In the genomic region with DNA sequence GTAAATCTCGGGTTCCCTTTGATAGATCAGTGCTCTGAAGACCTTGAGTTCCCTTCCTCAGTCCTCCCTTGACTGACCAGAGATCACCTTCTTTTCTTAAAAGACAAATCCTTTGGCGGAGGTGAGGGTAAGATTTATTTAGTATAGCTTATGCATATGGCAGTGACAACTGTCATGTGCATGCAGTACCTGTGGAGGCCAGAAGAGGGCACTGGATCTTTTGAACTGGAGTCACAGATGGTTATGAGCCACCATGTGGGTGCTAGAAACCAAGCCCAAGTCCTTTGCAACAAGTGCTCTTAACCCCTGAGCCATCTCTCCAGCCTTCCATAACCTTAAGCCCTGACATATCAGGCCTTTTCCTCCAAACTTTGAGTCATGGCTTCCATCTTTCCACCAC, we compare ENCODE assay signal across 14 mouse cellular contexts.
DNase-seq lines count a peak whose midpoint lies in the region; ATAC-seq and TF ChIP-seq lines count a peak whose summit lies in the region.
"Had no signal": no experiment of that assay in that cellular context is flagged by ENCODE, and none has a peak within 500 bp of the region (broad histone marks: within the 10 kb centered on the region; RNA-seq: fewer than 3 reads in every experiment).

No protein-coding gene starts in this region.

- no peak overlapping the region for H3K4me3 ChIP-seq in gastrocnemius, adult 2 months
- no peak overlapping the region for H3K4me3 ChIP-seq in kidney, postnatal 0 days (replicated peaks; ENCODE audit: low read depth, low read length)
- H3K4me3 ChIP-seq: embryonic facial prominence, embryonic 15.5 days; forebrain, embryonic 15.5 days; midbrain, embryonic 13.5 days; neural tube, embryonic 13.5 days had no signal

- no peak overlapping the region for H3K9ac ChIP-seq in kidney, postnatal 0 days (ENCODE audit: low read depth, low read length)
- H3K9ac ChIP-seq: embryonic facial prominence, embryonic 15.5 days; forebrain, embryonic 15.5 days; midbrain, embryonic 13.5 days; neural tube, embryonic 13.5 days had no signal

- no peak overlapping the region for H3K4me2 ChIP-seq in kidney, postnatal 0 days (ENCODE audit: low read length)
- H3K4me2 ChIP-seq: embryonic facial prominence, embryonic 15.5 days; forebrain, embryonic 15.5 days; midbrain, embryonic 13.5 days; neural tube, embryonic 13.5 days had no signal

- H3K27ac ChIP-seq in gastrocnemius, adult 2 months: peak overlapping the region; percentile 94
- H3K27ac ChIP-seq in kidney, postnatal 0 days: no peak overlapping the region
- H3K27ac ChIP-seq: embryonic facial prominence, embryonic 15.5 days; forebrain, embryonic 15.5 days; midbrain, embryonic 13.5 days; neural tube, embryonic 13.5 days had no signal

- no peak for ATAC-seq in kidney, postnatal 0 days (replicated peaks; ENCODE audit: low FRiP score, low read depth)
- ATAC-seq: forebrain, embryonic 15.5 days; inflammation-experienced regulatory T-cells, adult 6 months; midbrain, embryonic 13.5 days had no signal

- peak; percentile 45 for DNase-seq in gastrocnemius, adult 2 months
- no peak for DNase-seq in gastrocnemius, postnatal 25 days
- DNase-seq in kidney, postnatal 0 days (ENCODE audit: low spot score): no peak
- DNase-seq in kidney, postnatal 4 days: no peak
- peak; percentile 25 for DNase-seq in thymus, postnatal 4 days
- no peak for DNase-seq in thymus, postnatal 14 days
- DNase-seq in urinary bladder, postnatal 25 days (ENCODE audit: low spot score): no peak
- DNase-seq in Muller cell, postnatal 12 days (ENCODE audit: inconsistent ontology term): no peak

- H3K4me1 ChIP-seq in kidney, postnatal 0 days (replicated peaks; ENCODE audit: insufficient read depth, low read length): 0 out of 2 replicates have a peak, but pooled peaks cover 2% of the 10 kb centered on the region

- 90% methylated on average over 2 of the region's 2 CpGs for WGBS in kidney, postnatal 0 days

- no peaks in the 10 kb centered on the region for H3K27me3 ChIP-seq in kidney, postnatal 0 days (ENCODE audit: insufficient read depth, low read length)
- H3K27me3 ChIP-seq: CH12.LX; embryonic facial prominence, embryonic 15.5 days had no signal

- intact Hi-C loops in gastrocnemius, adult 2 months (cut with DNase I): no loop called here

- TF ChIP-seq CTCF in gastrocnemius, adult 2 months (IDR thresholded peaks at IDR 0.05): peak; percentile 60
- peak; percentile 34; the same call in 1 of the 2 replicates for TF ChIP-seq CTCF in kidney, postnatal 0 days (IDR thresholded peaks at IDR 0.05; ENCODE audit: low read depth)

- no peaks in the 10 kb centered on the region for H3K9me3 ChIP-seq in kidney, postnatal 0 days (replicated peaks; ENCODE audit: low read length)
- H3K9me3 ChIP-seq: embryonic facial prominence, embryonic 15.5 days; forebrain, embryonic 15.5 days; midbrain, embryonic 13.5 days had no signal

- H3K36me3 ChIP-seq in kidney, postnatal 0 days (ENCODE audit: insufficient read depth, low read length): no peaks in the 10 kb centered on the region
- H3K36me3 ChIP-seq: embryonic facial prominence, embryonic 15.5 days; forebrain, embryonic 15.5 days; midbrain, embryonic 13.5 days; neural tube, embryonic 13.5 days had no signal

Comparison
In these comparisons a context has a peak if more than half of its experiments do, and no peak if none do; other contexts are left out.
1. DNase-seq: peak in gastrocnemius, adult 2 months (single experiment) and thymus, postnatal 4 days (single experiment); none in gastrocnemius, postnatal 25 days (single experiment), kidney, postnatal 0 days (single experiment), kidney, postnatal 4 days (0 of 2), thymus, postnatal 14 days (single experiment), urinary bladder, postnatal 25 days (single experiment) and Muller cell, postnatal 12 days (single experiment).